Mouse (Mus musculus) left cerebral cortex, postnatal 25 days (tissue): ENCODE results near the gene Poc5. TPM values are rescaled to one million over a fixed set of nuclear protein-coding genes. Genes with fewer than 3 reads are reported as not detected.

Source experiments
- microRNA-seq, 2 experiments: library from miRNA; unstranded; fragments of <30 nt; microRNA quantifications; one replicate each; pipeline ENCODE4 v1.2.0; 2022
- total RNA-seq, 2 experiments: library from RNA; stranded (reverse); gene quantifications; 2 replicates each; pipeline ENCODE4 v1.2.3; 2021

Gene Poc5
- total RNA-seq, 2 experiments from 2014 or later = 32.4 to 33.9 TPM

Small RNA genes lying within 50 kb of the gene (microRNA-seq; reads per million reads assigned to microRNA genes)
- 0 reads per million in 2 experiments for gene Gm25213

Other genes starting within 250 kb of the Poc5 start
- under 1 TPM; 0.21 to 0.23 TPM for gene Ankdd1b, start 82.9 kb downstream of the Poc5 start, total RNA-seq
- gene Gm17622, start 102.4 kb downstream of the Poc5 start, total RNA-seq = not detected
- gene Polk, start 154.3 kb downstream of the Poc5 start, total RNA-seq = 10 to 100 TPM in 1 of 2 experiments, 1 to 10 TPM in 1; 9.0 to 12.9 TPM
- gene Col4a3bp, start 154.3 kb downstream of the Poc5 start, total RNA-seq = 10 to 100 TPM; 62.3 to 63.7 TPM